Mouse (Mus musculus): ENCODE measurements at regions not wholly inside any gene's neighbourhood (a gene's known extent, or its start where the extent isn't known, plus 50 kb on each side); places are given as distances from the start of the nearest gene placed in this dataset.

DNA sequence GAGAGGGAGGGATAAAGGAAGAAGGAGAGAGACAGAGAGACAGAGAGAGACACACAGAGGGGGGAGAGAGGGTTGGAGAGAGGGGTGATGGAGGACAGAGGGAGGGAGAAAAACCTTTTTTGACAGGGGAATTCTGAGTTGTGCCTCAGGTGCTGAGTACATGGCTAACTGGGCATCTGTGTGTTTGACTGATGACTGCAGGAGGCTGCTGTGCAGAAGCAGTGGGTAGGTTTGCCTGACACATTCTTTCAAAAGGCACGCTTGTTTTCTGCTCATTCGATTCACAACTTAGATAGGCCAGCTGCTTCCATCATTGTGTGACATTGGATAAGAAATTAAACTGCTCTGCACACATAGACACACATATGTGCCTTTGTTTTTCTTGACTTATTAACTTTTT lies 150.7 kb upstream of the Rgmb start:
- in situ Hi-C loops (cut with MboI, MseI), result no loop called here

DNA sequence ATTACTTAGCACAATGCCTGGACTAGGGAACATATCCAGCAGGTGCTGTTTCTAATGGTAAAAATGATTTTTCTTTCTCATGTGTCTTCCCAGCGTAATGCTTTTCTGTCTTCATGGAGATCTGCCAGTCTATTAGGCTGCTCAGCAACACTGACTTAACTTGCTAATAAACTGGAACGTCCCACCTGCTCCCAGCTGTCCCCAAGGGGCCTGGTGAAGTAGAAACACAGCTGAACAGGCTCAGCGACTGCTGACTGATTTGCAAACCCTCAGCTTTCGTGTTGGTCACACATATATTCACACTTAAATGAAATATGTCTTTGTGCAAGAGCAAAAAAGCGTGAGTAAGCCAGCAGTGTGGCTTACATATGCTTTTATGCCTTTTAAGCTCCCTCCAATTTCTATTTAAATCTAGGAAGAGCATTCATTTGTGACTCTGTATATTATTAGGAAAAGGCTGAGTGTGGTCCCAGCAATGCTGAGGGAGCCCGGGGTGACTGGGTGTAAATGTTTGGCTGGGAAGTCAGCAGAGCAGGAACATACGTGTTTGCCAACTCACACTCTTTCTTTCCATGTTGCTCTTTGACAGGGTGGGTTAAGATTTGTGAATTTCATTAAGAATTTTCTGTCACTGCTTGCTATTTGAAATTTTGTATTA lies 146.7 kb upstream of the Rgmb start:
- in situ Hi-C loops (cut with MboI, MseI), result no loop called here

DNA sequence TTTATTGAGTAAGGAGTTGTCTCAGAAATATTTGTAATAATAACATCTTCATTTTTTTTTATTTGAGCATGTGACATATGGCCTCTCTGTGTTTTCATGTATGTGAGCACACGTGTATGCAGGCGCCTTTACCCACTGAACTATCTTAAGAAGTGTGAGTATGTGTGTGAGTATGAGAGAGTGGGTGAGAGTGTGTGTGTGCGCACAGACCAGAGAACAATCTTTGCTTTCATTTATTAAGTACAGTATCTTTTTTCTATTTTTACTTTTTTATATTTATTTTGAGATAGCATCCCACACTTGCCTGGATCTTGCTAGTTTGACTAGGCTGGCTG lies 140.5 kb upstream of the Rgmb start:
- in situ Hi-C loops (cut with MboI, MseI), result no loop called here

DNA sequence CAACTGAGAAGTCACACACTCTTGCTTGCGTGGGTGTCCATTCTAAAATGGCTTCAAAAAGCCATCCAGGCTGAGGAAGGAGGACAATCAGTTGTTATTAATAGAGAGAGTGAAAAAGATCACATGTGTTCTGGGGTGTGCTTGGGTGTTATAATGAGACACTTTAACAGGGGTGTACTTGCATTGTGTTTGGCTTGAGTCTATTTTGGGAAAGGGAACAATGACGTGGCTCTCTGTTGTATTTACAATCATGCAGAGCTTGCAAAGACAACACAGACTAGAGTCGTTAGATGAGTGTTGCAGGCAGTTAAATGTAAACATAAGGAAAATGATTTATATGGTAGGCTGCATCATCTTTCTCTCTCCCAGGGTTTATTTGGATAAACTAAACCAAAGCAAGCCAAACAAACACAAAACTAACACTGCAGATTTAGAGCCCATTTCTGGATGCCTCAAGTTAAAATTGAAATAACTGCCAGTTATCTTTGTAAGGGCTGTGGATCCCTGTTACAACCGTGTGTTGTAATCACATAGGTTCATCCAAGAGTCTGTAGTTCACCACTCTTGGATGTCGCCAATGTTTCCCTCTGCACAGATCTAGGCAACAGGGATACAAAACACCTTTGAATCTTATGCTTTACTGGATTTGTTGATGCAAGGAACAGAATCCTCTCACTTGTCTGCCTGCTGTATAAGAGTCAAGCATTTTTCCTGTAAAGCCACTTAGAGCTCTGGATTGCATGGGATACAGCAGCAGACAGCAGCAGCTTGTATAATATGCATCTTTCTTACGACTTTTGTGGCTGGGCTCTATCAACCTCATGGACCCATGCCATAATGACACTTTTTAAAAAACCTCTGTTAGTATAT lies 139.9 kb upstream of the Rgmb start:
- in situ Hi-C loops (cut with MboI, MseI), result no loop called here

DNA sequence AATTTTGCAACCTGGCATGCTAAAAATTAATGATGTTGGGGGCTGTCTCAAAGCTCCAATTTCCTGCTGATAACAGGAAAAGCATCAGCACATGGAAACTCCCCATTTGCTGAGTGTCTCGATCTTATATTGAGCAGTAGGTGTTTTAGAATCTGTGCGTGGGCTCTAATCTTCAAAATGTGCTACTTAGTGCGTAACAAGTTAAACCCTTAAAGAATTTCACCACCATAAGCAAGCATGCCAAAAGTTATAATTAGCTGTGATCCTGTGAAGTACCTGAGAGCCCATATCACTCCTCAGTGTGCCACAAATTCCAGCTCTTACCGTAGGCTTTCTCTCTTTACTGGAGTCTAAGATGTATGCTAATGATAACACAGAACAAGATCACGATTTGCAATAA lies 137.5 kb upstream of the Rgmb start:
- in situ Hi-C loops (cut with MboI, MseI), result no loop called here

DNA sequence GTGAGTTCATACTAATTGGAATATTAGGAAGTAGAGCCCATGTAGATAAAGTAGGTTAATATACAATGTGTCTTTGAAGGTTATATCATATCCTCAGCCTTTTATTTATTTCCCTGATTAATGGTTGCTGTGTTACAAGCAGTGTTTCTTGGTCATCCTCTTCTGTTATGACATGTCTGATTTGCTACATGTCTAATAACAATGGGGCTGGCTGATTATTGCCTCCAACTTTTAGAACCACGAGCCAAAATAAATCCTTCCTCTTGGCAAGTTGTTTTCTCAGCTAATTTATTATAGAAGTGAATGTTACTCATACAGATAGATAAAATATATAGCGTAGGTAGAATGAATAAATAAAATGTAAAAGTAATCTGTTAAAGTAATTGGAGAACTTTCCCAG lies 124.8 kb upstream of the Rgmb start:
- in situ Hi-C loops (cut with MboI, MseI), result no loop called here

DNA sequence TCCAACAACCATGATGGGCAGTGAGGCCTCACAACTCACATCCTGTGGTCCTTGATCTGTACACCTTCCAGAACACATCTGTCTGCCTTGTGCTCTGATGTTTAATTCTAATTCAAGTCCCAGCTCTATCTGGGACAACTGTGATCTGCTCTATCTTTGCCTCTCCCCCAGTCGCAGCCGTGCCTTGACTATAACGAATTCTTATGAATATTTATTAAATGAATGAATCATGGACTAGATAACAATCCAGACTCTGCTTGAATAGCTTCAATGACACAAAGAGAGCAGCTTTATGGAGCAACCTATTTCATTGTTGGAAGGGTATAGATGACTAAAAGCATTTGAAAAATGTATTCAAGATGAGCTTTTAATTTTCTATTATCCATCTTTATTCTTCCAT lies 120.8 kb upstream of the Rgmb start:
- in situ Hi-C loops (cut with MboI, MseI), result no loop called here

DNA sequence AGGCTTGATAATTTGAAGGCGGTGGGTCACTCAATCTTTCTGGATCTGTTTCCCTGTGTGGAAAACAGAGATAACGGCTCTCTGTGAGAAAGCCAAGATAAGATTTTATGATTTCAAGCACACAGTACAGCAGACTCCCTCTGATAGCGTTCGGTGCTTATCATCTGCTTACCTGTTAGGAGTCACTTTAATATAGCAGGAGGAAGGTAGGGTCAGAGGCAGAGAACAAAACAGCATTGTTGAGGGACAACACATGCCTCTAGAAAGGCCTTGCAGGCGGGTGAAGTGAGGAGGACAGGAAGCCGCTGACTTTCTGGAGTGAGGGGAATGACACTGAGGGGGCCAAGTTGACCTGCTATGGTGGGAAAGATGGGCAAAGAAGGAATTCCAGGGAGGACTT lies 118.9 kb upstream of the Rgmb start:
- in situ Hi-C loops (cut with MboI, MseI), result no loop called here

DNA sequence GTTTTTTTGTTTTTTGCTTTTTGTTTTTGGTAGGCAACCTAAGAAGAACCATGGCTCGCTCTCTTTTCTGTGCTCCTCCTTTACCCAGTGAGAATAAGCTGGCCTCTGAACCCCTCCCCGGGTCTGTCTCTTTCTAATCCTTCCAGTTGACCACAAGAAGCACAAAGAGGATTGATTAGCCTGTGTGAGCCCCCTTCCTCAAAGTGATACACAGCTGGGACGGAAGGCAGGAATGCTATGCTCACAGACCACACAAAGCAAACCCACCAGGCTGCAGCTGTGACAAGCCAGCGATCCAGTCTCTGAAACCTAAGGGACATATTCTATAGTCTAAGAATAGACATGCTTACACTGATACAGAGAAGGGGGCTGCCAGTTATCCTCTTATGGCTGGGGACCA lies 111.5 kb upstream of the Rgmb start:
- in situ Hi-C loops (cut with MboI, MseI), result no loop called here

DNA sequence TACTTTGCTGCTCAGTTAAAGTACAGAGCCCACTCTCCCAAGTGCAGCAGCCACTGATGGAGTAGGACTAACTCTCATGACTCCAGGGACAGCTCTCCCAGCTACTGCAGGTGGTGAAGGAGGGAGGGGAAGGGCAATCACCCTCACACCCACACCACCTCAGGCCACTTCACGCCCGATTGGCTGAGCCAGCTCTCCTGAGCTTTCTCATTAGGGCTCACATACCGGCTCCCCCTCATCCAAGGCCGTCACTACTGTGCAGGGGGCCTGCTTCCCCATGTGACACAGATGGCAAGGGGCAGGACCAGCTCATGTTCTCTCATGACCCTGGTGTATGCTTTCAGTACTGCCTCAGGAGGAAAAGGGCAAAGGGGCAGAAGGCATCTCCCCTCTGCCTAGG lies 87.8 kb upstream of the Rgmb start:
- in situ Hi-C loops (cut with MboI, MseI), result no loop called here

DNA sequence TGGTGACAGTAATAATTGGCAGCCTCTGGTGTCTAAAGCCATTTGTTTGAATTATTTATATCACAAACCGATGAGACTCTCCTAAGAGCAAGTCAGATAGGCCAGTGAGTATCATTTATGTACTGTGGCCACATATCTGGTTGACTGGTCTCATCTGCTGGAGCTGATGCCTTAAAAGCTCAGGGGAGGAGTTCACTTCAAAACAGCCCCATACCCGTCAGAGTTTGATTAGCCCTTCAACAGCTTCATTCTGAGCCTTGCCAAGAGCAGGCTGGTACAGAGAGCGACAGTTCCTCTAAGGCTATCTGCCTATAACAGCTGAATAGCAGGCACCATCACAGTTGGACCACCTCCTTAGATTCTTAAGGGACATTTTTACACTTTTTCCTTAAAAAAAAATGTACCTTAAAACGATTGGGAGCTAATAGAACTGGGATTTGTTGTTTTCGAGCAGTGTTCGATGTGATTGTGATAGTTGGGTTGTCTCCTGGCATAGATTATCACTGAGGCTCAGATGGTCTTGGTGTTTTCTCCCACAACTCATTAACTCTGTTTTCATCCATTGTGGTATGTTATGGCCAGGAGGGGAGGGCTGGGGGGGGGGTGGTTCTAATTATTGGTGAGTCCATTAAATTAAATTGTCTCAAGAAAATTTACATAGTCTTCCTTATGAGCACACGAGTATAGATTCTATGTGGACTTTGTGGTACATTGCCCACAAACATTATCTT lies 68.0 kb upstream of the Rgmb start:
- in situ Hi-C loops (cut with MboI, MseI), result no loop called here

DNA sequence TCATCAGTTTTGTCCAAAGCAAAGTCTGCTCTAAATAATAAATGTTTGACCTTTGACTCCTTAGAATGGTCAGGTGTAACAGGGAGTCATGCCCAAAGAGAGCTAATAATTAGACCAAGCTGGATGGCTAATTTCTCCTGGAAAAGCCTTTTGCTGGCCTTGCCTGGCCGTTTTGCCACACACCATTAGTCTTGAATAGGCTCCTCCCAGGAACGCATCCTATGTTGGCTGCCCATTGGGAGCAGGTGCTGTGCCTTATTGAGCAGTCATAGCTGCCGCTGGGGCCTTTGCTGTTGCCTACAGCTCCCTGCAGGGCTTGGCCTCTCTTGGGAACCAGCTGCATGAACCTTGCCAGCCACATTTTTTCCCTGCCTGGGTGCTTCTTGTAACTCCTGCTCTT lies 65.1 kb upstream of the Rgmb start:
- in situ Hi-C loops (cut with MboI, MseI), result no loop called here

DNA sequence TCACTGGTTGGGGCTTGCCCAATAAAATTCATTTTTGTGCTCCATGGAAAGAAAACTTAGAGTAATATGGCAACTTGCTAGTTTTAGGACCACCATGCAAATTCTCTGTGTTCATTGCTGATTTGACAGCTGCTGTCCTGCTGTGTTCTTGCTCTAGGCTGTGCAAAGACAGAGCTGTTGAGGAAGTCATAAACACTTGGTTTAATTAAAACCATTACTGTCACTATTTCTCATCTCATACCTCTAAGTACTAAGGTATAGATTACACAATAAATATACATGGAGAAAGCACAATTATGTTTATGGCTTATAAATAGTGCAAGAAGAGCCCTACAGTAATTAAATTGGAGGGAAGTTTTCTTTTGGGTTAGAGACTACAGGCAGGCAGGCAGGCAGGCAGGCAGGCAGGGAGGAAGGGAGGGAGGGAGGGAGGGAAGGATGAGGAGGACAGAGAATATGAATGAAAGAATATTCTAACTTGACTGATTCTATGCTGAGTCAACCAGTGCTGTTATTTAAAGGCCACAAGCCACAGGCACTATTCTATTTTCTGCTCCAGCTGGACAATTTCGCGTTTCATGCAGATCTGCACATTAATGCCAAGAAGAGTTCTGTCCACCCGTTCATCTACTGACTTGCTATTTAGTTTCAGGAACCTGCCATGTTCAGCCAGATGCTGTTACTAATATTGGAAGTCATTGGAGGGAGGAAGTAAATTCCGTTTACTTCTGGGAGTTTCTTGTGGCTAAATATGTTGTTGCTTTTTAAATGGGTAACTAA lies 61.2 kb upstream of the Rgmb start:
- in situ Hi-C loops (cut with MboI, MseI), result no loop called here

DNA sequence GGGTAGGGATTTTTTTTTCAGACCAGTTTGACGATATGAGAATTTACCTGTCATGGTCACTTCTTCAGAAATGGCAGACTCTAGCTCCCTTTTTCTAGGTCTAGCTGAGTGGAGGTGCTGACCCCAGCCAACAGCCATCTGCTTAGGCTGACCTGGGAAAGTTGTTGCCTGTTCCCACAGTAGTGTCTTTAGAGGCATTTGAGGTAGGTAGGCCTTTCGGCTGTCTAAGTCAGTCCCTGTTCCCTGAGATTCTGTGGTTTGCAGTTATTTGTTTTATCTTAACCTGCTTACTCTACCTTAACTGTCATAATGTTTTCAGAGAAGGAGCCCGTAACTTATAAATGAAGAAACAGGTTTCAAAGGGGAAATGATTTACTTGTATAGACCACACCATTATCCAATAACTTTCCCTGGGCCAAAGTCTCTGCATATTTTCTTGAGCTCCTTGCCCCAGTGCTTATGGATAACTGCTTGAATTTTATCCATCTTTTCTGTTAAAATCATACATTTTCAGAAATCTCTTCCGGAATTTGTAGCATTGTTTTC lies 59.8 kb upstream of the Rgmb start:
- in situ Hi-C loops (cut with MboI, MseI), result no loop called here

DNA sequence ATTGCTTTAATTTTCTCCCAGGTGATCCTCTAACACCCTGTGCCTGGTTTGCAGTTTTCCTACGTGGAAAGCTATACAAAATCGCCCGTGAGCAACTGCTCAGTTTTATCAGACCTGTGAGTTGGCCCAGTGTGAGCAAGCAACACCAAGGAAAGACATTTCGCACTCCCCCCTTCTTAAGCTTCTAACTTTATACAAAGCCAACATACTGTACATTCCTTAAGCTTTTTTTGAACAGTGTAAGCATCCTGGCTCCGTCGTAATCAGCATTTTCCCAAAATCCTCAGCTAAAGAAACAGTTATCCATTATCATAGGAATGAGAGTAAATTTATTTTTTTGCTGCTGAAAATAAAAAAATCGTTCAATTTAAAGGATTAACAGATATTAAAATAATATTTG lies 52.0 kb upstream of the Rgmb start:
- in situ Hi-C loops (cut with MboI, MseI), result loop anchor here (10.0 kb wide), 1 partner anchor 712 kb away; no protein-coding TSS in a partner anchor

DNA sequence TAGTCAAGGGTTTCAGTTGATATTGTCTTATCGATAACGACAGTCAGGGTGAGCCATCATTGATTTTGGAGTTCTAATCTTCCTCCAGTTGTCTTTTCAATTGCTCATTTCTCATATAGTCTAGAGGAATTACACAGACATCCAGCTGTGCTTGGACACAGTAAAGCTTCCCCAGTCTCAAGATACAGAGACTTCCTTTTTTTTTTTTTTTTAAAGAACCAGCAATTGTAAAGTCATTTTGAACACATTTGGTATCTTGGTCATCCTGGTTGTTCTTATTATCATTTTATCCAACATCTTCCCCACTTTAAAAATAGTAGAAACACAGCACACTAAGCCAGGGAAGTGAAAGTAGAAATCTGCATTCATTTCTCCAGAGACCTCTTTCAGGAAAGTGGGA lies 51.4 kb upstream of the Rgmb start:
- in situ Hi-C loops (cut with MboI, MseI), result loop anchor here (10.0 kb wide), 1 partner anchor 713 kb away; no protein-coding TSS in a partner anchor
